Mouse (Mus musculus): ENCODE measurements around the gene Arhgap15.

DNA sequence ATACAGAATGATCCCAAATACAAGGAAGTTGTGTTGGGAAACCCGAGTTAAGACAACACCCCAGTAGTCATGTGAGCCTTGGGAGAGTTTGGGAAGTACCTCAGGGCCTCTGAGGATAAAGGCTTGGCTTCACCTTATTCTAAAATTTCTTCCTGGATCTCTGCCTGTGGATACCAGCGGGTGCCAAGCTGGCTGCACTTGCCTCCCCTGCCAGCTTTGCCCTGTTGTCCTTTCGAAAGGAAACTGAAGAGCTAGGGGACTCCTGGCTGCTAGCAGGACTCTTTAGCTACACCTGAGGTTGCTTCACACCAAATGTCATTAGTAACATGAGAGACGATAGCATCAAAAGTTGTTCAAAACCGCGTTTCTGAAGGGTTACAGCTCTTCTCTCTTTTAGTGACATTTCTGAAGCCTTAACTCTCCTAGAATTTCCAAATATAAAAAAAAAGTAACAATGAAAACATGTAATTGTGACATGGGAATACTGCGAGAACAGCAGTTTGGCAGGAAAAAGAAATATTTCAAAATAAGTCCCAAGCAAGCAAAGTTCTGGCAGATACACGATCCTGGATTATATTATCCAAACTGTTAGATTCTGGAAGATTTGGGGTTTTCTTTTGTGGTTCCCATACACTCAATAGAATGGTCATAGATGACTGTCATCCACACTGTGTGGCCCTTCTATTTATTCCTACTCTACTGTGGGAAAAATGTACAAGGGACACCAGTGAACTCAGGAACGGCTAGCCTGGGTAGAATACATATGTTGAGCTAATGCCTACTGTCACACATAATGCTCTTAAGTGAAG is 364.6 kb downstream of the Arhgap15 start:
- TF ChIP-seq ZNF384 (IDR thresholded peaks at IDR 0.05; ENCODE audit: low read depth, low read length) (no peak), HCFC1 (IDR thresholded peaks at IDR 0.05; ENCODE audit: borderline replicate concordance, insufficient read depth, low read length) (no peak)
